Mouse (Mus musculus) layer of hippocampus, adult 8-10 months (tissue): ENCODE results near the gene Msmp. TPM values are rescaled to one million over a fixed set of nuclear protein-coding genes. Genes with fewer than 3 reads are reported as not detected.

Experiments
- microRNA-seq, 2 experiments: library from miRNA; unstranded; fragments of <30 nt; microRNA quantifications; one replicate each; pipeline ENCODE4 v1.2.0; 2022
- total RNA-seq, 4 experiments: library from RNA; stranded (reverse); gene quantifications; 2 replicates each; pipeline ENCODE4 v1.2.4; 2022

Gene Msmp
- total RNA-seq, 4 experiments from 2014 or later, result not detected

Small RNAs within 50 kb of the gene (microRNA-seq; reads per million reads assigned to microRNA genes)
- 0 reads per million in 2 experiments for gene Gm25262

Other genes starting within 250 kb of the Msmp start
- 100 to 1,000 TPM; 117 to 120 (median 117) TPM for gene Rusc2, start 202.5 kb downstream of the Msmp start, total RNA-seq
- gene Fam166b, start 155.4 kb downstream of the Msmp start, total RNA-seq, result 1 to 10 TPM in 2 of 4 experiments, under 1 TPM in 2; 0.31 to 3.7 (median 1.3) TPM
- gene Tesk1, start 142.6 kb downstream of the Msmp start, total RNA-seq, result 10 to 100 TPM; 76.6 to 82.7 (median 81.8) TPM
- gene Cd72, start 129.9 kb downstream of the Msmp start, total RNA-seq, result 1 to 10 TPM in 1 of 4 experiments, under 1 TPM in 2, not detected in 1; 0.49 to 1.2 (median 0.81) TPM
- not detected for gene Sit1, start 100.8 kb downstream of the Msmp start, total RNA-seq
- gene Ccdc107, start 91.6 kb downstream of the Msmp start, total RNA-seq, result 10 to 100 TPM; 22.1 to 30.0 (median 27.6) TPM
- gene Arhgef39, start 84.8 kb downstream of the Msmp start, total RNA-seq, result 1 to 10 TPM in 1 of 4 experiments, not detected in 3; 1.0 TPM
- under 1 TPM in 1 of 4 experiments, not detected in 3; 0.65 TPM for gene Car9, start 77.5 kb downstream of the Msmp start, total RNA-seq
- gene Tpm2, start 60.7 kb downstream of the Msmp start, total RNA-seq, result 1 to 10 TPM; 6.7 to 9.4 (median 9.0) TPM
- gene Creb3, start 22.2 kb downstream of the Msmp start, total RNA-seq, result 10 to 100 TPM; 63.3 to 89.5 (median 69.0) TPM
- gene Tln1, start 21.8 kb downstream of the Msmp start, total RNA-seq, result 10 to 100 TPM; 39.3 to 62.9 (median 50.6) TPM
- 10 to 100 TPM; 46.2 to 69.0 (median 51.0) TPM for gene Rgp1, start 5.8 kb downstream of the Msmp start, total RNA-seq
- gene Gba2, start 5.6 kb downstream of the Msmp start, total RNA-seq, result 10 to 100 TPM; 58.7 to 64.7 (median 60.9) TPM
- gene Npr2, start 47.4 kb upstream of the Msmp start, total RNA-seq, result 10 to 100 TPM; 54.6 to 68.4 (median 59.4) TPM
- 1 to 10 TPM; 1.5 to 2.7 (median 2.0) TPM for gene Spag8, start 69.1 kb upstream of the Msmp start, total RNA-seq
- gene Hint2, start 72.0 kb upstream of the Msmp start, total RNA-seq, result 10 to 100 TPM; 25.3 to 39.2 (median 37.6) TPM
- gene Tmem8b, start 84.5 kb upstream of the Msmp start, total RNA-seq, result 10 to 100 TPM; 66.0 to 71.0 (median 68.4) TPM
- gene Fam221b, start 84.7 kb upstream of the Msmp start, total RNA-seq, result 1 to 10 TPM in 3 of 4 experiments, under 1 TPM in 1; 0.84 to 1.5 (median 1.1) TPM
- gene Olfr70, start 116.3 kb upstream of the Msmp start, total RNA-seq, result not detected
- gene Olfr71, start 125.8 kb upstream of the Msmp start, total RNA-seq, result not detected
- gene Hrct1, start 142.7 kb upstream of the Msmp start, total RNA-seq, result 1 to 10 TPM in 2 of 4 experiments, under 1 TPM in 2; 0.53 to 1.3 (median 0.93) TPM
- 1 to 10 TPM in 2 of 4 experiments, under 1 TPM in 2; 0.50 to 1.2 (median 0.94) TPM for gene Spaar, start 145.5 kb upstream of the Msmp start, total RNA-seq
- gene Olfr159, start 186.5 kb upstream of the Msmp start, total RNA-seq, result not detected
- not detected for gene Olfr156, start 239.4 kb upstream of the Msmp start, total RNA-seq